Mouse (Mus musculus) liver, adult 2 months (tissue): ENCODE measurements around the gene Rpn1. TPM values are rescaled to one million over a fixed set of nuclear protein-coding genes. Genes with fewer than 3 reads are reported as not detected.
"Not testable (repeated sequence)": the region's sequence is repeated elsewhere in the genome, so short reads cannot be mapped to it uniquely, and the experiment has no call there.

Source experiments
- DNase-seq: peaks from one replicate; pipeline ENCODE4 v3.0.0-alpha.2; 2011; ENCODE audit warnings: low read depth, low spot score; ENCODE audit errors: extremely low read depth
- H3K27ac ChIP-seq: fragments of 200-500 bp; replicated peaks from 2 replicates; pipeline ENCODE4 v1.5.1; 2012; ENCODE audit warnings: low read depth, mild to moderate bottlenecking, control low read depth, inconsistent platforms, low read length; ENCODE audit not compliant: insufficient read depth
- H3K27me3 ChIP-seq: fragments of 200-500 bp; 2 replicates; pipeline ENCODE4 v1.6.1; 2012; ENCODE audit warnings: mild to moderate bottlenecking, moderate library complexity, low read length, inconsistent platforms; ENCODE audit not compliant: control insufficient read depth, insufficient read depth
- H3K36me3 ChIP-seq: fragments of 200-500 bp; 2 replicates; pipeline ENCODE4 v1.6.1; 2012; ENCODE audit warnings: low read length, inconsistent platforms; ENCODE audit not compliant: control insufficient read depth, insufficient read depth
- H3K4me1 ChIP-seq: fragments of 200-500 bp; 2 replicates; pipeline ENCODE4 v1.6.1; 2011; ENCODE audit warnings: low read length; ENCODE audit not compliant: control insufficient read depth, insufficient read depth
- H3K4me3 ChIP-seq: fragments of 200-500 bp; 2 replicates; pipeline ENCODE4 v1.5.1; 2011; ENCODE audit warnings: low read depth, mild to moderate bottlenecking, control low read depth, low read length, moderate library complexity; ENCODE audit not compliant: insufficient read depth
- H3K79me2 ChIP-seq: fragments of 200-500 bp; 2 replicates; pipeline ENCODE4 v1.6.1; 2012; ENCODE audit warnings: inconsistent platforms, mild to moderate bottlenecking, low read length, moderate library complexity; ENCODE audit not compliant: control insufficient read depth, insufficient read depth
- H3K9ac ChIP-seq: fragments of 200-500 bp; 2 replicates; pipeline ENCODE4 v1.6.1; 2012; ENCODE audit warnings: low read depth, mild to moderate bottlenecking, control low read depth, inconsistent platforms, low read length
- CTCF ChIP-seq: fragments of 200-500 bp; IDR thresholded peaks from 2 replicates; pipeline ENCODE4 v1.5.1; 2011; ENCODE audit warnings: low read depth, low read length, control low read depth
- POLR2A ChIP-seq: fragments of 200-500 bp; IDR thresholded peaks from 2 replicates; pipeline ENCODE4 v1.6.1; 2011; ENCODE audit warnings: low read length, control low read depth; ENCODE audit not compliant: insufficient read depth; ENCODE audit errors: extremely low read depth
- WGBS: fragments of 180-500 bp; shearing (Covaris S2); methylation state at CpG from one replicate; pipeline ENCODE4 v1.1.7; 2018; 5-methylcytosine and 5-hydroxymethylcytosine counted together
- polyA plus RNA-seq: library from polyadenylated mRNA; depleted of rRNA; stranded (reverse); fragments of >200 nt; gene quantifications from 2 replicates; pipeline ENCODE4 v1.2.3, GENCODE M21; 2012
- total RNA-seq: library from RNA; depleted of rRNA; stranded (reverse); fragments of >200 nt; gene quantifications from 2 replicates; pipeline ENCODE4 v1.2.3, GENCODE M21; 2014

The Rpn1 gene
- total and polyA plus RNA-seq, 2 experiments: 124 to 149 TPM

- no peaks in the 10 kb centered on the region for H3K36me3 ChIP-seq
- H3K9ac ChIP-seq: no peak overlapping the region
- no peak overlapping the region for H3K4me3 ChIP-seq
- no peak for DNase-seq
- WGBS: 73% methylated on average over 4 of the region's 4 CpGs
- no peaks in the 10 kb centered on the region for H3K4me1 ChIP-seq
- TF ChIP-seq CTCF (no peak), POLR2A (no peak)
- no peaks in the 10 kb centered on the region; the same call in 1 of the 2 replicates for H3K27me3 ChIP-seq
- no peak overlapping the region for H3K27ac ChIP-seq
- H3K79me2 ChIP-seq: no peaks in the 10 kb centered on the region
Measured at GRCm38 (mm10) chr6:88124551-88124950, 40.3 kb downstream of the Rpn1 start.

DNA sequence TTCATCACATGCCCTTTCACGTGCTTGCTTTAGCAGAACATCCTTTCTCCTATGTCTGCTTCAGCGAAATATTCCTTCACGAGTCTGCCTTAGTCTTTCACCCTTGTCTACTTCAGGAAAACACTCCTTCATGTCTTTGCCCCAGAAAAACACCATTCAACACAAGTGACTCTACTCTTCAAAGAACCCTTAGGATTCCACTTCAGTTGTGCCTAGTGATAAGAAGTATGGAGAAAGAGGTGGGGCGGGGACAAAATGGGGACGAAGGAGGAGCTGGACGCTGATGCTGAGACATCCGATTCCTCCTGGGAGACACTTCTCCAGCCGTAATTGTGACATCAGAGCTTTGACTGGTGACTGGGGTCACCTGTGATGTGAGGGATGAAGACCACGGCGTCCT, 41.5 kb downstream of the Rpn1 start:
- WGBS: 88% methylated on average over 10 of the region's 10 CpGs
- H3K4me1 ChIP-seq, H3K9ac ChIP-seq, DNase-seq, H3K79me2 ChIP-seq, H3K27ac ChIP-seq, H3K4me3 ChIP-seq, H3K36me3 ChIP-seq, H3K27me3 ChIP-seq: not testable (repeated sequence)

- Histone ChIP-seq H3K27ac (no peak overlapping the region), H3K4me3 (no peak overlapping the region), H3K27me3 (peaks cover 5% of the 10 kb centered on the region; the same call in 1 of the 2 replicates), H3K9ac (no peak overlapping the region), H3K4me1 (no peaks in the 10 kb centered on the region), H3K36me3 (no peaks in the 10 kb centered on the region), H3K79me2 (no peaks in the 10 kb centered on the region)
- TF ChIP-seq CTCF: no peak
- no peak for TF ChIP-seq POLR2A
- no peak for DNase-seq
- 65% methylated on average over 5 of the region's 5 CpGs for WGBS
Measured at GRCm38 (mm10) chr6:88131521-88131920, 47.2 kb downstream of the Rpn1 start.

DNA sequence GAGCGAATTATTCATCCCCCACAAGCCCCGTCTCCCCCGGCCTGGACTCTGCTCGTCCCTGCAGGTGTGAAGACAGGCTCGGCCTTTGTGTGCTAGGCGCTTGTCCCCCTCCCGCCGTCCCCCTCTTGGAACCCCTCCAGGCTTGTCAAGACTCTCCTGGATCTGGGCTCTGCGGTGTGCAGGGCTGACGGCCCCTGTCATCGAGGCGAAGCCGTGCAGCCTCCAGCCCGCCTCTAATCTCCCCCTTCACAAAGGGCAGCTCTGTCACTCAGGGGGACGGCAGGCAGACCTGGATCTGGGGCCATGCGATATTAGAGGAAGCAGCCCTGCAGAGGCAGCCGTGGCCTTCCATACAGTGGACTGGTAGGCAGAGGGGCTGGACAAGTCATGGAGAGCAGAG, 47.8 kb downstream of the Rpn1 start:
- no peak overlapping the region for H3K27ac ChIP-seq
- H3K4me1 ChIP-seq: no peaks in the 10 kb centered on the region
- H3K79me2 ChIP-seq: no peaks in the 10 kb centered on the region
- H3K9ac ChIP-seq: no peak overlapping the region
- DNase-seq: no peak
- TF ChIP-seq POLR2A: no peak
- no peak for TF ChIP-seq CTCF
- no peak overlapping the region for H3K4me3 ChIP-seq
- H3K27me3 ChIP-seq: peaks cover 5% of the 10 kb centered on the region; the same call in 1 of the 2 replicates
- no peaks in the 10 kb centered on the region for H3K36me3 ChIP-seq
- 48% methylated on average over 17 of the region's 17 CpGs for WGBS

DNA sequence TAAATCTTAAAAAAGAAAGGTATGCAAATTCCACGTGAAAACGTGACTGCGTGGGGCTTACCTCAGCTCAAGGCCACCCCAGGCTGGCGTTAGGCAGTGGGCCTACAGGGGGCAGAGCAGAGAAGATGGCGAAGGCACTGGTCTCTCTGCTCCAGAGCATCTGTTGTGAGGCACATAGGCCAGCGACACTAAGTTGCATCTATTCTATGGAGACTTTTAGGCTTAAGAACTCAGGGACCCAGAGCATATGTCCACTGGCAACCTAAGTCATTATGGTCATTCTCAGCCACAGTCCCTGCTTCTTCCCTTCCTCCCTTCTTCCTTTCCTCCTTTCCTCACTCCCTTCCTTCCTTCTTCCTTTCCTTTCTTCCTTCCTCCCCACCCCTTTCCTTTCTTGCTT, 48.8 kb downstream of the Rpn1 start:
- peaks cover 5% of the 10 kb centered on the region; the same call in 1 of the 2 replicates for H3K27me3 ChIP-seq

DNA sequence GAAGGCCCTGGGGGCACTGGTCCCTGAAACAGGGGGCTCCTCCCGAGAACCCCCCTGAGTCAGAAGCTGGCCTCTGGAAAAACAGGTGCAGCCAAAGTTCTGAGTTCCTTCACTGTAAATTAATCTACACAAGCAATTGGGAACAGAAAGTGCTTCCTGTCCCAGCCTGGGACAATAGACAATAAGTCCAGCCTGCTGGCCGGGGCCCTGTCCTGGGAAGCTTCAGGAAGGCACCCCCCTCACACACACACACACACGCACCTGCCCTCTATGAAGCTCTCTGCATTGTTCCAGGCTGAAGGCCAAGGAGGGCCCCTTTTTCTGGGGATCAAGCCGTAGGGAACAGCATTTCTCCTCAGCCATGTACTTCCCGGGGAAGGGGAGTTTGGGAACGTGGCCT, 49.6 kb downstream of the Rpn1 start:
- H3K27me3 ChIP-seq: peaks cover 5% of the 10 kb centered on the region; the same call in 1 of the 2 replicates
- H3K4me3 ChIP-seq: no peak overlapping the region
- H3K79me2 ChIP-seq: no peaks in the 10 kb centered on the region
- no peaks in the 10 kb centered on the region for H3K4me1 ChIP-seq
- no peak overlapping the region for H3K27ac ChIP-seq
- H3K9ac ChIP-seq: no peak overlapping the region
- TF ChIP-seq CTCF (no peak), POLR2A (no peak)
- H3K36me3 ChIP-seq: no peaks in the 10 kb centered on the region
- 79% methylated on average over 6 of the region's 6 CpGs for WGBS
- DNase-seq: no peak

More for the DNA sequence above, 48.8 kb downstream of the Rpn1 start:
- no peak for DNase-seq
- no peak for TF ChIP-seq CTCF
- TF ChIP-seq POLR2A: no peak
- no peak overlapping the region for H3K27ac ChIP-seq
- no peaks in the 10 kb centered on the region for H3K36me3 ChIP-seq
- no peak overlapping the region for H3K9ac ChIP-seq
- WGBS: 97% methylated on average over 6 of the region's 6 CpGs
- no peaks in the 10 kb centered on the region for H3K79me2 ChIP-seq
- no peak overlapping the region for H3K4me3 ChIP-seq
- no peaks in the 10 kb centered on the region for H3K4me1 ChIP-seq

GRCm38 (mm10) chr6:88136201-88136631, 51.9 kb downstream of the Rpn1 start:
- WGBS: 3% methylated on average over 15 of the region's 15 CpGs
- H3K27ac ChIP-seq: no peak overlapping the region
- no peak overlapping the region for H3K9ac ChIP-seq
- DNase-seq: peak; percentile 43
- H3K27me3 ChIP-seq: peaks cover 5% of the 10 kb centered on the region; the same call in 1 of the 2 replicates
- TF ChIP-seq CTCF (no peak), POLR2A (no peak)
- H3K36me3 ChIP-seq: no peaks in the 10 kb centered on the region
- H3K4me1 ChIP-seq: no peaks in the 10 kb centered on the region
- no peaks in the 10 kb centered on the region for H3K79me2 ChIP-seq
- peak overlapping the region; percentile 12; the same call in 1 of the 2 replicates for H3K4me3 ChIP-seq
